Mouse (Mus musculus) small intestine, adult 2 months (tissue): ENCODE data around the gene Zfp36.

ENCODE experiments used
- CTCF ChIP-seq: fragments of 200-500 bp; IDR thresholded peaks from 2 replicates; pipeline ENCODE4 v1.5.1; 2012; ENCODE audit warnings: low read depth, mild to moderate bottlenecking, control low read depth, inconsistent platforms, low read length, moderate library complexity, mixed read lengths; ENCODE audit not compliant: insufficient replicate concordance, insufficient read length; ENCODE audit errors: extremely low read depth
- POLR2A ChIP-seq: fragments of 200-500 bp; IDR thresholded peaks from 2 replicates; pipeline ENCODE4 v1.6.1; 2012; ENCODE audit warnings: low read depth, mild to moderate bottlenecking, control low read depth, inconsistent platforms, low read length, moderate library complexity

GRCm38 (mm10) chr7:28350155-28350883 lies 29.7 kb downstream of the Zfp36 start, which contains the start of gene Rps16:
- TF ChIP-seq CTCF (no peak), POLR2A (no peak; the same call in 1 of the 2 replicates)
